Mouse (Mus musculus) heart, embryonic 10.5 days (tissue): ENCODE data around the gene Ptprg. TPM values are rescaled to one million over a fixed set of nuclear protein-coding genes. Genes with fewer than 3 reads are reported as not detected.
"Not testable (repeated sequence)": the region's sequence is repeated elsewhere in the genome, so short reads cannot be mapped to it uniquely, and the experiment has no call there.

Experiments
- DNase-seq: peaks from one replicate; pipeline ENCODE4 v3.0.0-alpha.2; 2017; ENCODE audit warnings: low spot score
- H3K27ac ChIP-seq: fragments of 300-500 bp; sonication (generic); 2 replicates; pipeline ENCODE4 v1.5.1; 2016; ENCODE audit warnings: mild to moderate bottlenecking
- H3K27me3 ChIP-seq: fragments of 300-500 bp; sonication (generic); 2 replicates; pipeline ENCODE4 v1.6.1; 2016; ENCODE audit warnings: mild to moderate bottlenecking; ENCODE audit not compliant: poor library complexity, insufficient read depth, severe bottlenecking
- H3K36me3 ChIP-seq: fragments of 300-500 bp; sonication (generic); 2 replicates; pipeline ENCODE4 v1.6.1; 2016; ENCODE audit warnings: mild to moderate bottlenecking, moderate library complexity
- H3K4me1 ChIP-seq: fragments of 300-500 bp; sonication (generic); 2 replicates; pipeline ENCODE4 v1.6.1; 2016; ENCODE audit warnings: mild to moderate bottlenecking
- H3K4me3 ChIP-seq: fragments of 300-500 bp; sonication (generic); 2 replicates; pipeline ENCODE4 v1.5.1; 2016; ENCODE audit warnings: mild to moderate bottlenecking, moderate library complexity
- H3K9me3 ChIP-seq: fragments of 300-500 bp; sonication (generic); 2 replicates; pipeline ENCODE4 v1.6.1; 2016; ENCODE audit warnings: mild to moderate bottlenecking, moderate library complexity
- WGBS: fragments of 180-500 bp; shearing (Covaris S2); methylation state at CpG from one replicate; pipeline ENCODE4 v1.1.7; 2016; 5-methylcytosine and 5-hydroxymethylcytosine counted together
- polyA plus RNA-seq: library from polyadenylated mRNA; unstranded; fragments of >200 nt; fragmentation: Nextera tagmentation; extraction: Ambion mirVana; gene quantifications from 2 replicates; pipeline ENCODE4 v1.2.1, GENCODE M21; 2016

Gene Ptprg
- polyA plus RNA-seq, 1 experiment from 2014 or later: 22.8 TPM

DNA sequence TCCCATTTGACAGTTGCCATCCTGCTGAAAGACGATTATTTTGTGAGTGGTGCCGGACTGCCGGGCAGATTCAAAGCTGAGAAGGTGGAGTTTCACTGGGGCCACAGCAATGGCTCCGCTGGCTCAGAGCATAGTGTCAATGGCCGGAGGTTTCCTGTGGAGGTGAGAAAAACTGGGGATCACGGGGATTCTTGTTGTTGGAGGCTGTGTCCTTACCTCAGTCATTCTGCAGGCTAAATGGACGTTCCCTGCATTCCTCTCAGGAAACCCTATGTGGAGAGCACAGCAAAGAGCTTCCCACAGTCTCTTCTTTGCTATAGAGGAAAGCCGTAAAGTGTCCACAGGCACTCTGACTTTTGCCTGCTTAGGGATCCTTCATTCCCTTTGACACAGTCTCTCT lies 409.2 kb downstream of the Ptprg start:
- Histone ChIP-seq H3K36me3 (no peaks in the 10 kb centered on the region), H3K9me3 (no peaks in the 10 kb centered on the region), H3K4me1 (peaks cover 9% of the 10 kb centered on the region; the same call in 1 of the 2 replicates), H3K4me3 (no peak overlapping the region), H3K27ac (no peak overlapping the region), H3K27me3 (no peaks in the 10 kb centered on the region)
- DNase-seq: no peak
- 66% methylated on average over 8 of the region's 8 CpGs for WGBS

- no peaks in the 10 kb centered on the region for H3K27me3 ChIP-seq
- no peak overlapping the region for H3K4me3 ChIP-seq
- no peak for DNase-seq
- no peak overlapping the region for H3K27ac ChIP-seq
- H3K36me3 ChIP-seq: no peaks in the 10 kb centered on the region
- H3K9me3 ChIP-seq: no peaks in the 10 kb centered on the region
- peaks cover 1% of the 10 kb centered on the region; the same call in 1 of the 2 replicates for H3K4me1 ChIP-seq
- 73% methylated on average over 10 of the region's 10 CpGs for WGBS
Observed at GRCm38 (mm10) chr14:11963791-11964190, 410.5 kb downstream of the Ptprg start.

- 73% methylated on average over 1 of the region's 1 CpGs for WGBS
- H3K9me3 ChIP-seq, DNase-seq: not testable (repeated sequence)
Observed at GRCm38 (mm10) chr14:11964326-11964725, 411.0 kb downstream of the Ptprg start.

DNA sequence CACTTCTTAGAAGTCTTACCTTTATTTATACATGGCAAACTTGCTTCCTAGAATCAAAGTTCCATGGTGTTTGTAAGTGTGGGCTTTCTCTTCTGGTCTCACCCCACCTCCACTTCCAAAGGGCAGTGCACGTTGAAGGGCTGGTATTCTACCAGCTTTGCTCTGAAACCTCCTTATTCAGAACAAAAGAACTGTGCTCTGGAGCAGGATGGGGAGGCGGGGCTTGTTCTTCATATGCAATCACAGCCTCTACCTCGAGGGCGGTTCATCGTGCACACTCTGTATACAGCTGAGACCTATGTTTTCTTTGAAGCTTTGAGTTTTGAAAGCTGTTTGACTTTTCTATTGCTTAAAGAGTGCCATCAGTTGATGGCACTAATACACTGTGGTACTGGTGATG lies 412.5 kb downstream of the Ptprg start:
- H3K4me3 ChIP-seq: no peak overlapping the region
- H3K27ac ChIP-seq: no peak overlapping the region
- no peaks in the 10 kb centered on the region for H3K27me3 ChIP-seq
- no peak for DNase-seq
- no peaks in the 10 kb centered on the region for H3K9me3 ChIP-seq
- 66% methylated on average over 5 of the region's 5 CpGs for WGBS
- H3K36me3 ChIP-seq: no peaks in the 10 kb centered on the region
- no peaks in the 10 kb centered on the region; the same call in 1 of the 2 replicates for H3K4me1 ChIP-seq

More at GRCm38 (mm10) chr14:11964326-11964725, 411.0 kb downstream of the Ptprg start:
- not testable (repeated sequence) for H3K27ac ChIP-seq, H3K36me3 ChIP-seq, H3K4me1 ChIP-seq, H3K27me3 ChIP-seq, H3K4me3 ChIP-seq

DNA sequence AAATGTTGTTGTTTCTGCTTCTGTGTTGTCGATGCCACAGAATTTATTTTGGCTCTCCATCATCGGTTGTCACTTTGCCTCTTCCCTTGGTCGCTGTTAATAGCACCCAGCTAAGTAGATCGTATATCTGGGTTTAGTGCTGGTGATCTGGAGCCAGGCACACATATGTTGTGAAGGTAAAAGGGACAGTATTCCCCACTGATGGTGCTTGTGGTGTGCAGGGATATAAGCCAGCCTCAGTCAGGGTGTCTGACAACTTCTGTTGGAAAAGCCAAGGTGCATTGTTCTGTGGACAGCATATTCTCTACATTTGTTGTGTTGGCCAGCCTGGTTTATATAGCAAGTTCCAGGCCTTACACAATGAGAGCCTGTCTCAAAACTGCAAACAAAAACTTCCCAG lies 428.4 kb downstream of the Ptprg start:
- H3K27me3 ChIP-seq: no peaks in the 10 kb centered on the region
- H3K27ac ChIP-seq: no peak overlapping the region
- H3K36me3 ChIP-seq: no peaks in the 10 kb centered on the region
- no peak for DNase-seq
- H3K9me3 ChIP-seq: no peaks in the 10 kb centered on the region
- whole genome bisulfite sequencing: 62% methylated on average over 4 of the region's 4 CpGs
- H3K4me3 ChIP-seq: no peak overlapping the region
- peaks cover 11% of the 10 kb centered on the region; the same call in 1 of the 2 replicates for H3K4me1 ChIP-seq

- no peaks in the 10 kb centered on the region for H3K9me3 ChIP-seq
- 74% methylated on average over 9 of the region's 9 CpGs for WGBS
Observed at GRCm38 (mm10) chr14:11983031-11983430, 429.7 kb downstream of the Ptprg start.

DNA sequence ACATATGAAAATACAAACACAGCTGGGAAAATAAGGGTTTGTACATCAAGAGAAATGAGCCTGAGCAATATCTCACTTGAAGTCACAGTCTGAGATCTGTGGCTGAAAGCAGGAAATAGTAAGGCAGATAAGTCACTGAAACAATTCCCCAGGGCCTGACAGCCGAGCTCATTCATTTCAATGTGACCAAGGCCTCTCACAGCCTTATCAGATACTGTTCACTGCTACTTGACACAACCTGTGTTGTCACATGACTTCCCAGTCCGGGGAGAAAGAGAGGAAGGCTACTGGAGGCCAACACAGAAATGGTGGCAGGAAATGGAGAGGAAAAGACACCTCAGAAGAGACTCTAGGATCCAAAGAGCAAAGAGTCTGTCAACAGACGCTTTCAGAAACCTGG lies 430.8 kb downstream of the Ptprg start:
- no peak overlapping the region for H3K4me3 ChIP-seq
- H3K36me3 ChIP-seq: no peaks in the 10 kb centered on the region
- no peak for DNase-seq
- no peak overlapping the region for H3K27ac ChIP-seq
- no peaks in the 10 kb centered on the region for H3K27me3 ChIP-seq
- 23% methylated on average over 3 of the region's 3 CpGs for WGBS
- no peaks in the 10 kb centered on the region for H3K9me3 ChIP-seq
- peaks cover 11% of the 10 kb centered on the region; the same call in 1 of the 2 replicates for H3K4me1 ChIP-seq

More at GRCm38 (mm10) chr14:11983031-11983430, 429.7 kb downstream of the Ptprg start:
- Histone ChIP-seq H3K27ac (no peak overlapping the region), H3K4me3 (no peak overlapping the region), H3K4me1 (peaks cover 11% of the 10 kb centered on the region; the same call in 1 of the 2 replicates), H3K36me3 (no peaks in the 10 kb centered on the region), H3K27me3 (no peaks in the 10 kb centered on the region)
- DNase-seq: no peak

- H3K36me3 ChIP-seq: no peaks in the 10 kb centered on the region
- H3K27me3 ChIP-seq: no peaks in the 10 kb centered on the region
- no peaks in the 10 kb centered on the region for H3K9me3 ChIP-seq
- WGBS: 84% methylated on average over 2 of the region's 2 CpGs
- H3K4me3 ChIP-seq: no peak overlapping the region
- DNase-seq: no peak
- no peak overlapping the region for H3K27ac ChIP-seq
- peaks cover 2% of the 10 kb centered on the region; the same call in 1 of the 2 replicates for H3K4me1 ChIP-seq
Observed at GRCm38 (mm10) chr14:11988975-11989374, 435.6 kb downstream of the Ptprg start.

GRCm38 (mm10) chr14:11991151-11991550 lies 437.8 kb downstream of the Ptprg start:
- Histone ChIP-seq H3K36me3 (no peaks in the 10 kb centered on the region), H3K27me3 (no peaks in the 10 kb centered on the region), H3K4me1 (no peaks in the 10 kb centered on the region), H3K27ac (no peak overlapping the region), H3K4me3 (no peak overlapping the region), H3K9me3 (no peaks in the 10 kb centered on the region)
- no peak for DNase-seq
- 76% methylated on average over 2 of the region's 2 CpGs for WGBS

- Histone ChIP-seq H3K27ac (no peak overlapping the region), H3K4me1 (no peaks in the 10 kb centered on the region), H3K27me3 (no peaks in the 10 kb centered on the region), H3K4me3 (no peak overlapping the region), H3K9me3 (no peaks in the 10 kb centered on the region), H3K36me3 (no peaks in the 10 kb centered on the region)
- WGBS: 87% methylated on average over 4 of the region's 4 CpGs
- DNase-seq: no peak
Observed at GRCm38 (mm10) chr14:11992111-11992510, 438.8 kb downstream of the Ptprg start.

GRCm38 (mm10) chr14:11992534-11992933 lies 439.2 kb downstream of the Ptprg start:
- no peak overlapping the region for H3K27ac ChIP-seq
- WGBS: 81% methylated on average over 6 of the region's 6 CpGs
- no peak for DNase-seq
- no peaks in the 10 kb centered on the region for H3K27me3 ChIP-seq
- H3K4me3 ChIP-seq: no peak overlapping the region
- H3K9me3 ChIP-seq: no peaks in the 10 kb centered on the region
- no peaks in the 10 kb centered on the region for H3K36me3 ChIP-seq
- H3K4me1 ChIP-seq: no peaks in the 10 kb centered on the region

DNA sequence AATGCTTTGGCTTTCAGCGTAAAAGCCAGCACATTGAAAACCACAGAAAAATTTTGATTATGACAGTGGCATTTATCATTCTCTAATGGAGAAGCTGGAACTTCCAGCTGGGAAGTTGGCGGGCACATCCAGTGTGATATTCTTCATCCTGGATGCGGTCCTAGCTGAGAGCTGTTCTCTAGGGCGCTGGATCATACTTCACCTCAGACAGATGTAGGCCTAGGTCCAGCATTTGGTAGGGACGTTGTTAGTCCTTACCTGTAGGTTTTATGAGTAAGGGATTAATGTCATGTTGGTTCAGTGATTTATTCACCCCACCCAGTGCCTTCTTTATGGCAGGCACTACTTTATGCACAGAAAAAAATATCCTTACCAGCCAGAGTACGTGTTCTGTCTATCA lies 444.2 kb downstream of the Ptprg start:
- Histone ChIP-seq H3K4me3 (no peak overlapping the region), H3K36me3 (no peaks in the 10 kb centered on the region), H3K4me1 (no peaks in the 10 kb centered on the region), H3K27ac (no peak overlapping the region), H3K27me3 (no peaks in the 10 kb centered on the region), H3K9me3 (no peaks in the 10 kb centered on the region)
- WGBS: 87% methylated on average over 6 of the region's 6 CpGs
- DNase-seq: no peak

- no peak for DNase-seq
- Histone ChIP-seq H3K9me3 (no peaks in the 10 kb centered on the region), H3K4me3 (no peak overlapping the region), H3K27me3 (no peaks in the 10 kb centered on the region), H3K36me3 (no peaks in the 10 kb centered on the region), H3K4me1 (no peaks in the 10 kb centered on the region), H3K27ac (no peak overlapping the region)
- WGBS: 74% methylated on average over 4 of the region's 4 CpGs
Observed at GRCm38 (mm10) chr14:11998464-11998863, 445.1 kb downstream of the Ptprg start.

- no peaks in the 10 kb centered on the region for H3K4me1 ChIP-seq
- no peak overlapping the region for H3K4me3 ChIP-seq
- DNase-seq: no peak
- WGBS: 88% methylated on average over 4 of the region's 4 CpGs
- H3K27me3 ChIP-seq: no peaks in the 10 kb centered on the region
- no peak overlapping the region for H3K27ac ChIP-seq
- no peaks in the 10 kb centered on the region for H3K9me3 ChIP-seq
- H3K36me3 ChIP-seq: no peaks in the 10 kb centered on the region
Observed at GRCm38 (mm10) chr14:12004061-12004460, 450.7 kb downstream of the Ptprg start.
